Mouse (Mus musculus) stomach, postnatal 0 days (tissue): ENCODE measurements at regions not wholly inside any gene's neighbourhood (a gene's known extent, or its start where the extent isn't known, plus 50 kb on each side); places are given as distances from the start of the nearest gene placed in this dataset.

ENCODE experiments used
- ATAC-seq: fragments of 200-750 bp; cut with Nextera tagmentation; 2 replicates; pipeline ENCODE4 v1.8.0; 2017; ENCODE audit not compliant: low FRiP score, low TSS enrichment
- DNase-seq: peaks from one replicate; pipeline ENCODE4 v3.0.0-alpha.2; 2016; ENCODE audit warnings: low spot score
- H3K27ac ChIP-seq: fragments of 300-500 bp; sonication (generic); replicated peaks from 2 replicates; pipeline ENCODE4 v1.5.1; 2014; ENCODE audit warnings: mild to moderate bottlenecking, control low read depth
- H3K27me3 ChIP-seq: fragments of 300-500 bp; sonication (generic); 2 replicates; pipeline ENCODE4 v1.6.1; 2014; ENCODE audit warnings: low read length; ENCODE audit not compliant: control insufficient read depth, insufficient read depth
- H3K36me3 ChIP-seq: fragments of 300-500 bp; sonication (generic); 2 replicates; pipeline ENCODE4 v1.6.1; 2014; ENCODE audit warnings: low read length, mixed read lengths; ENCODE audit not compliant: control insufficient read depth, insufficient read depth
- H3K4me1 ChIP-seq: fragments of 300-500 bp; sonication (generic); replicated peaks from 2 replicates; pipeline ENCODE4 v1.6.1; 2014; ENCODE audit warnings: antibody characterized with exemption; ENCODE audit not compliant: control insufficient read depth, insufficient read depth
- H3K4me2 ChIP-seq: fragments of 300-500 bp; sonication (generic); replicated peaks from 2 replicates; pipeline ENCODE4 v1.6.1; 2014; ENCODE audit warnings: low read depth, mild to moderate bottlenecking, control low read depth, moderate library complexity
- H3K4me3 ChIP-seq: fragments of 300-500 bp; sonication (generic); 2 replicates; pipeline ENCODE4 v1.5.1; 2014; ENCODE audit warnings: low read depth, low read length, control low read depth
- H3K9ac ChIP-seq: fragments of 300-500 bp; sonication (generic); 2 replicates; pipeline ENCODE4 v1.6.1; 2014; ENCODE audit warnings: mild to moderate bottlenecking, low read length, control low read depth, mixed read lengths
- H3K9me3 ChIP-seq: fragments of 300-500 bp; sonication (generic); 2 replicates; pipeline ENCODE4 v1.6.1; 2016; ENCODE audit warnings: low read length; ENCODE audit not compliant: control insufficient read depth
- CTCF ChIP-seq: IDR thresholded peaks from 2 replicates; pipeline ENCODE4 v1.5.1; 2016; ENCODE audit warnings: antibody characterized with exemption, low read depth, mild to moderate bottlenecking, moderate library complexity
- EP300 ChIP-seq: optimal IDR thresholded peaks from 2 replicates; pipeline ENCODE3; 2016; ENCODE audit warnings: antibody characterized with exemption
- WGBS: fragments of 180-500 bp; shearing (Covaris S2); extraction: QIAGEN DNeasy Blood & Tissue Kit; methylation state at CpG from one replicate; pipeline ENCODE4 v1.1.7; 2014; 5-methylcytosine and 5-hydroxymethylcytosine counted together

DNA sequence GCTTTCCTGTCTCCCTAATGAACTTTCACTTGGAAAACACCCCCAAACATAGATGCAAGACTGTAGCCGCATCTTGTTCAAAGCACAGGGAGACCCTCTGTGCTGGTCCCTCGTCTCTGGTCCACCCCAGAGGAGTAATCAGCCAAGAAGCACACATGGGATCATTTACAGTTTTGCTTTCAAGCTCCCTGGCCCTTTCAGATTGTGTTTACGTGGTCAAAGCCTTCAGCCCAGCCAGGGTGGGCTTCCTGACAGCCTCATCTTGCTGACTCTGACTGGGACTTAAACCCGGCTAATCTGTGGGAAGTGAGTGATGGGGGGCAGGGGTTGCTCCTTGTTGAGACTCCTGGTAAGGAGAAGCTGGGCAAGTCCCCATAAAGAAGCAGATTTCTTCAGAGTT lies 174.8 kb upstream of the Hes1 start:
- DNase-seq (no peak), ATAC-seq (no peak)
- no peak for TF ChIP-seq CTCF
- TF ChIP-seq EP300, result no peak
- no peak overlapping the region for H3K9ac ChIP-seq
- no peaks in the 10 kb centered on the region for H3K4me1 ChIP-seq
- H3K4me2 ChIP-seq, result no peak overlapping the region
- no peaks in the 10 kb centered on the region for H3K36me3 ChIP-seq
- no peaks in the 10 kb centered on the region for H3K27me3 ChIP-seq
- H3K9me3 ChIP-seq, result no peaks in the 10 kb centered on the region
- no peak overlapping the region for H3K4me3 ChIP-seq
- no peak overlapping the region for H3K27ac ChIP-seq
- 53% methylated on average over 4 of the region's 4 CpGs for WGBS

DNA sequence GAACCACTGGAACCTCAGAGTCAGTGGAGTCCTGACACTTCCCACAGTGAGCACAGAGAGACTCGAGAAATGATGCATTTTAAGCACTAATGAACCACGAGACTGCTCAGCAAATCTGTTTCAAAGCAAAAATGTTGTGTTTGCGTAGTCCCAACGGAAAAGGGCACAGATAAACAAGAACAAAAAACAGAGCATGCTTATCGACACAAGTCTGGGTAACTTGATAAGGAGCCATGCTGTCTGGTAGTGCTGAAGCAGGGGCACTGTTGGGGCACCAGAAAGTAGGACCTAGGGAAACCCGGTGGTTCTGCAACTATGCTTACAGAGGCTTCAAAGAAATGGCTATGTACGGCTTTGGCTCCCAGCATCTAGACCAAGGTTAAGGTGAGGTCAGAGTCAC lies 172.7 kb upstream of the Hes1 start:
- Histone ChIP-seq H3K4me3 (no peak overlapping the region), H3K27ac (no peak overlapping the region), H3K36me3 (no peaks in the 10 kb centered on the region), H3K9me3 (no peaks in the 10 kb centered on the region), H3K9ac (no peak overlapping the region), H3K4me2 (no peak overlapping the region), H3K4me1 (no peaks in the 10 kb centered on the region), H3K27me3 (no peaks in the 10 kb centered on the region)
- DNase-seq, result no peak
- 56% methylated on average over 7 of the region's 7 CpGs for WGBS
- no peak for ATAC-seq
- TF ChIP-seq EP300 (no peak), CTCF (no peak)

DNA sequence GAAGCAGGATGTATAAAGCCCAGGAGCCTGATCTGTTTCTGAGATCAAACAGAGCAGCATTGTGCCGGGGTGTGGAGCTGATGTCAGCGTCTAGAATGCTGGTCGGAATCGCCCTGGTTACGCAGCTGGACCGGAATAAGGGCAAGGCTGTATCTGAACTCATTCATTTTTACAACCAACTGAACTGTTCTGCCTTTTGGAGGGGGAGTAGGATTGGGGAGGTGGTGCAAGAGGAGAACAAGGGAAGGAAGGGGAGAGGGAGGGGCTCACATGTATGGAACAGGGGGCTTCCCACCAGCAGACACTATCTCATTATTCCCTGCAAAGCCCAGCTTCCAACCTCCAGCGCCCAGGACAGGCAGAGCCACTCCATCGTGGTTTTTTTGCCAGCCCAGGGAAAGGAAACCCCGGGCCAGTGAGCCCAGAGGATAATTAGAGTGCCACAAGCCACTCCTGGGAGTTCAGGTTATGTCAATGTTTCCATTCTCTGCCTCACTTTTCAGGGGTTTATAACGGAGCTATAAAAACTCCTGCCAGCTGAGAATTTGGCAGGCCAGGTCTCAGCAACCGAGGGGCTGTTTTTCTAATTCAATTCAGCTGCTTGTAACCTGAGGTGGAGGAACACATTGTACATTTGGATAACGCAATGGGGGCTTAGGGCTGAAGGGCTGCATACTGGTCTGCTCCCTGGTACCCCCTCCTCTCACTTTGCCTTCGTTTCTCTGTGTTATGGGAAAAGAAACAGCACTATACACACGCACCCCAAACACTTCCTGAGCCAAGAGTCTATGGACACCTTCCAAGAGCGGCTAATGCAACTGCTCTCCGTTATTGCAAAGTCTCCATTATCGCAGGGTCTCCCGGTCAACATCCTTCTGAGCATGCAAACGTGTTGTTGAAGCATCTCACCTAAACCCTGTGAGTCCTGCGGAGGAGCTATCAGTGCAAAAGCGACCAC lies 170.0 kb upstream of the Hes1 start:
- WGBS, result 36% methylated on average over 21 of the region's 21 CpGs
- no peaks in the 10 kb centered on the region for H3K4me1 ChIP-seq
- no peak overlapping the region for H3K9ac ChIP-seq
- H3K27ac ChIP-seq, result no peak overlapping the region
- H3K27me3 ChIP-seq, result no peaks in the 10 kb centered on the region
- no peaks in the 10 kb centered on the region for H3K9me3 ChIP-seq
- DNase-seq (peak; percentile 40), ATAC-seq (peak; percentile 47; the same call in 1 of the 2 replicates)
- no peak for TF ChIP-seq CTCF
- no peak for TF ChIP-seq EP300
- no peak overlapping the region for H3K4me3 ChIP-seq
- H3K4me2 ChIP-seq, result peak overlapping the region; percentile 35
- no peaks in the 10 kb centered on the region for H3K36me3 ChIP-seq

DNA sequence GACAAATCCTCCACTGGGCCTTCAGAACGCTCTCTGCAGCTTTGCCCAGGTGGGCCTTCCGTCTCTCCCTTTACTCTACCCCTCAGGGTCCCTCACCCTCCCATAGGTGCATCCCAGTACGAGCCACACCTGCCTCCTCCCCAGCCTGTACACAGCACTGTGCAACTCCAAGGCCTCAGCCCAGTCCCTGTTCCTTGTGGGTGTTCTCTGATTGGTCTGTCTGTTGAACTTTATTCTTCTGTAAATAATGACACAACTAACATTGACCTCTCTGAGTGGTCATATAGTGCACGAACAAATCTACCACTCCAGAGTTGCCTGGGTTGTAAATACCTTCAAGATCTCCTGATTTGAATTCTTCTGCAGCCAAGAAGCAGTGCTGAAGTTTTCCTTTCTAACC lies 167.8 kb upstream of the Hes1 start:
- H3K9me3 ChIP-seq, result no peaks in the 10 kb centered on the region
- 62% methylated on average over 4 of the region's 4 CpGs for WGBS
- DNase-seq (peak; percentile 34), ATAC-seq (peak; percentile 88)
- TF ChIP-seq EP300 (no peak), CTCF (no peak)
- no peak overlapping the region for H3K4me2 ChIP-seq
- no peaks in the 10 kb centered on the region for H3K36me3 ChIP-seq
- no peak overlapping the region for H3K4me3 ChIP-seq
- no peak overlapping the region for H3K27ac ChIP-seq
- H3K27me3 ChIP-seq, result no peaks in the 10 kb centered on the region
- no peaks in the 10 kb centered on the region for H3K4me1 ChIP-seq
- H3K9ac ChIP-seq, result no peak overlapping the region

DNA sequence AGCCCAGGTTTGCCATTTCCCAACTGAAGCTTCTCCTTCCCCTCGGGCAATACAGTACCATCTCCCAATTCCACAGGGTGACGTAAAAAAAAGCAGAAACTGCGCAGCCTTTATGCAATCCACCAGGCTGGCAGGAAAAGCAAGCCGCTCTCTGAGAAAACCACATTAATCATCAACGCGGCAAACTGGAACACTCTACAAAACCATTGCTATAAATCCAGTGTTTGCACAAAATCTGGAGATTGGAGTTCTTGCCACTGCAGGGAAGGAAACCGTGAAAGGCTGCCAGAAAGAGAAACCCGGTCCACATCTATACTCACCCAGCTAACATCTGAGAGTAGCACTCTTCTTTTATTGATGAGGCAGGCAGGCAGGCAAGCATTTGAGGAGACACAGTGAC lies 160.7 kb upstream of the Hes1 start:
- ATAC-seq (peak; percentile 64), DNase-seq (peak; percentile 40)
- Histone ChIP-seq H3K4me2 (no peak overlapping the region), H3K9me3 (no peaks in the 10 kb centered on the region), H3K27me3 (no peaks in the 10 kb centered on the region), H3K9ac (no peak overlapping the region), H3K27ac (0 out of 2 replicates have a peak overlapping the region, but pooled peaks have one; percentile 20), H3K4me3 (no peak overlapping the region), H3K36me3 (no peaks in the 10 kb centered on the region), H3K4me1 (peaks cover 9% of the 10 kb centered on the region)
- TF ChIP-seq CTCF (no peak), EP300 (peak; percentile 32)
- WGBS, result 9% methylated on average over 8 of the region's 8 CpGs

DNA sequence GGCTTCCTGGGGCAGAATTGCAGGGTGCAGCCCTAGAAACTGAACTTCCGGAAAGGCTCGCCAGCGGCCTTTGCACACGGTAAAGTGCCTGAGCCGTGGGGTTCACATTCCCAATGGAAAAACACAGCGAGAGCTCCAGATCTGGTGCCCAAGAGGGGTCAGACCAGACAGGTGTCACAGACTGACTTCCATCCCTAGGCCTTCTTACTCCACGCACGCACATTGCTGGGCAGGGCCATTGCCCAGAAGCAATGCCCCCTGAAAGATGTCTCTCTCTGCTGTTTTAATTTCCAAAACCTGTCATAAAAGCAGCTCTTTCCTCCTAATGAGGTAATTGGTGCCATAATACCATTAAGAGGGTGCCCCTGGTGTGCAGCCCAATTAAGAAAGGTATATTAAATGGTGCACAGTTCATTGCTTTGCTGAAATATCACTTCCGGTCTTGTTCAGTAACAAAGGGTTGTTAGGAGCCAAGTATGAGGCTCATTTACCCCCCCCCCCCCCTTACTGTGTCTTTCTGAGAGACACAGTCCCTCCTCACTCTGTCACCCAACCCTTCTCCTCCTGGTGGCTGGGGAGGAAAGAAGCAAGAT lies 159.9 kb upstream of the Hes1 start:
- H3K27ac ChIP-seq, result 0 out of 2 replicates have a peak overlapping the region, but pooled peaks have one; percentile 20
- no peak overlapping the region for H3K9ac ChIP-seq
- ATAC-seq, result no peak
- no peak for DNase-seq
- H3K4me2 ChIP-seq, result no peak overlapping the region
- H3K27me3 ChIP-seq, result no peaks in the 10 kb centered on the region
- no peaks in the 10 kb centered on the region for H3K9me3 ChIP-seq
- peaks cover 9% of the 10 kb centered on the region for H3K4me1 ChIP-seq
- TF ChIP-seq EP300, result no peak
- no peak for TF ChIP-seq CTCF
- 66% methylated on average over 9 of the region's 9 CpGs for whole genome bisulfite sequencing
- H3K36me3 ChIP-seq, result no peaks in the 10 kb centered on the region
- H3K4me3 ChIP-seq, result no peak overlapping the region
